Mouse (Mus musculus) layer of hippocampus, adult 18-20 months (tissue): ENCODE measurements at regions not wholly inside any gene's neighbourhood (a gene's known extent, or its start where the extent isn't known, plus 50 kb on each side); places are given as distances from the start of the nearest gene placed in this dataset.
"Not testable (repeated sequence)": the region's sequence is repeated elsewhere in the genome, so short reads cannot be mapped to it uniquely, and the experiment has no call there.

Experiments used
- DNase-seq, 2 experiments: peaks; one replicate each; pipeline ENCODE4 v3.0.0; 2022; ENCODE audit warnings: low spot score in 2 of 2

DNA sequence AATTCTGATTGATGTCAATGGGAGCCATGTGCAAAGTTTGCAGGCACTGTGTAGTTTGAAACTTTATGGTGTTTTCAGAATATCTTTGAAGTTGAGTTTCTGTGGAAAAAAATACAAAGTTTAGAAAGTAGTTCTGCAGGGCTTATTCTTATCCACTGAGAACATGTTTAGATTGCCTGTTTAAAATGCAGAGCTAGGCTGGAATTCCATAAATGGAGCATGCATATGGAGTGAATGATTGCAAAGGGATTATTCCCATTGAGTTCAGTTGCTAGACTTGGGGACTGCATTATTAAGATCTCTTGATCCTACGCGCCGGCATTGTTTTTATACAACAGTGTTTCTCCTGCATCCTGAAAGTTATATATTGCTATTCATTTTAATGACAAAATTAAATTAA lies 397.8 kb upstream of the Gm21833 start:
- no peak for DNase-seq

DNA sequence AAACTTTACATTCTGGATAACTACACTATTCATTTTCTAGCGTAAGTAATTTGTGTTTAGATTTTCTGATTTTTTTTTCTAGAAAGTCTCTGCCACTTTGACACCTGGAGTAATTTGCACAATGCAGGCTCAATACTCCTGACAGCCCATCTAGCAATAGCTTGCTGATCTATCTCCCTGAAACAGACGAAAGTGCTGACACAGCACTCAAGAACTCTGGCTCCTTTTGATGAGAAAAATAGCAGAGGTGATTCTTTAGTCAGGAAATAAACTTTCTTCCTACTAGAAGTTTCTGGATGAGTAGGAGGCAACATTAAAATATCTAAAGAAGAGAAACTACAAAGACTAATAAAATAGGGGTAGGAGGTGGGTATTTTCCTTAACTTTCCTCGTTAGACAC lies 397.1 kb upstream of the Gm21833 start:
- no peak for DNase-seq

DNA sequence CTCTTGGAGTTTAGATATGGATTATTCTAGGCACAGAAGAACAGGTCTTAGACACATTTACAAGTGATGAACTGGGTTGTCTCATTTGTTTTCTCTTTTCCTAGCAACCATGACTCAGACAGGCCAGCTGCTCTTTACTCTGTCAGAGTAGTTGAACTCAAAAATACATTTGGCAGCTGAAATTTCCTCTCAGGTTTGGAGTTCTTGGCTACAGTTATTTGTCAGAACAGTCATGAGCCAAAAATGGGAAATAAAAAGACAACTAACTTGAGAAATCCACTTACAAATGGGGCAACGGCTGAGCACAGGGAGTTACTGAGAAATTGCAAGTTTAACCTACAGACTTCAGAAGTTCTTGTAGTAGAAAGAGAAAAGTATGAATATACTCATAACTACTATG lies 396.4 kb upstream of the Gm21833 start:
- DNase-seq = peak; percentile 37 to 84

DNA sequence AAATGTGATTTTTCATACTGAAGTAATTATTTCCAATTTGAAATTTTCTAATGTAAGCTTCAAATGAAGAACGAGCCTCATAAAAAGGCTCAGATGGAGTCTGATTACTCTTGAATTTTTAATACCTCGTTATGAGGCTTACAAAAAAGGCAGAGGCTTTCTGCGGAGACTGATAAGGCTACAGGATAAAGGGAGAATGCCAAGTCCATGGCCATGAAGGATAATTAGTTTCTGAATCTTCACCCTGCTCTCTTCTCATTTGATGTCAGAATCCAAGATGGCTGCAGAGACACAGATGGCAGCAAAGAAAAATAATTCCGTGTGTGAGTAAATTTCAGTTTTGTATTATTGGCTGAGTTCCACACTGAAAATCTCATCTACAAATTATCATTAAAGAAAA lies 367.3 kb upstream of the Gm21833 start:
- no peak for DNase-seq

DNA sequence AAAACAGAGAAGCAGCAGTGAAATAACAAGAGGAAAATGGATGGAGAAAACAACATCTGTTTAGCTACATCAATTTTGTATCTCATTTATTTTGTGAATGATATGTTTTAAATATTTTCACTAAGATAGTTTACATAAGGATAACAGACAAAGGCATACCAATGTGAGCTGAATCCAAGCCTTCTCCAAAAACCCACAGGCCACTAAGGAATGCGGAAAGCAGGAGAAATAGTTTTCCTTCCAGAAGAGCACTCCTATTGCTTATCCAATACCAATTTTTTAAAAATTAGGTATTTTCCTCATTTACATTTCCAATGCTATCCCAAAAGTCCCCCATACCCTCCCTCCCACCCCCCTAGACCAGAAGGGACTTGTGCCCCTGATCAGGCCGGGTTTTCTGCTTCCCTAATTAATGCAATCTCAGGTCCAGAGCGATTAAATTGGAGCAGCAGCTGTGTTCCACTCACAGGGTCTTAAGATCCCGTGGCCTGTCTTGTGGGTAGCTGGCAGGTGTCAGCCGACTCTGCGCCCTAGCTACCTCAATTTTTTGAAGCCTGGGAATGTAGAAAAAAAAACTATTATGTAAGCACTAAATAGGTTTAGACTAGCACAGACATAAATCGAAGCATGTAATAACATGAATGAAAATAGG lies 357.3 kb upstream of the Gm21833 start:
- DNase-seq = no peak

DNA sequence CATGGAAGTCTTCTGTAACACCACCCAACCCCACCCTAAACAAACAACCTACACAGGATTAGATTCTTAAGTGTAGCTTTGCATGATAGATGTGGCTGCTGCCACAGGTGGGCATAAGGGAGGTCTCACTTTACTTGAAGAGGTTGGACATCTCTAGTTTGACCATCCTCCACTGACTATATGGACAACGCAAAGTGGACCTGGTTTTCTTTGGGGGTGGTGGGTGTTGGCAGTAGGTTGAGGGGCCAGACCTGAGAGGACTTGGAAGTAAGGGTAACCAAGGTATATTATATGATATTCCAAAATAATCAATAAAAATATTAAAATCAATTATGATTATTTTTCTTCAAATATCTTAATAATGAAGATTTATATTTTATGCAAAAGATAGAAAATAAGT lies 307.8 kb upstream of the Gm21833 start:
- DNase-seq = no peak

DNA sequence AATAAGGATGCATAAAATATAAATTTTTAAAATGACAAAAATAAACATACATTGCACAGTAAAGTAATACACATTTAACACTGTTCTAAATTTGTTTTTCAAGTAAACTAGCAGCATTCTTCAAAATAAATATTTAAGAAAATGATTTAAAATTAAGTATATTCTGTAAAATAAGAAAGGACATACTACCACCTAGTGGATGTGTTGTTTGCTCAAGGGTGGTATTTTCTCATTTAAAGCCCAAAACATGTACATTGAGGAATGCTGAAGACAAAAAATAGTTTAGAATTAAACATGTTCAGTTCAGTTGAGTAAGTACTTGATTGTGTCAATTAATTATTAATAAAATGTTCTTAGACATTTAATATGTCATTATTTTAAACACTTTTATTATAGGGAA lies 306.6 kb upstream of the Gm21833 start:
- no peak for DNase-seq

DNA sequence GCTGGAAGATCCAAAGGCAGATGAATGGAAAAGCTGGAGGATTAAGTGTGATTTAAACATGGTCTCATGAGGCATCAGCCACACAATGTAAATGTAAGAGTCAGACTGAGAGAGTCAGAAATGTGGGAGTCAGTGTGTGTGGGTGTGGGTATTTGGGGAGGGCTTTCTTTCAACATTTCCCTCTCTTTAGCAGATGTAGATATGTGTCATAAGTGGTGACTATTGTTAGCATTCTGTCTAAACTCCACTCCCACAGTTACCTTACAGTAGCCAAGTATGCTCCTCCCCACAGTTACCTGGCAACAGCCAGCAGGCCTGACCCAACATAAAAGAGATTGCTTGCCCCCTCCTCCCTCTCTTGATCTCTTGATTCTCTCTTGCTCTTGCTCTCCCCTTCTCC lies 263.8 kb upstream of the Gm21833 start:
- peak in 1 of 2 experiments; percentile 20 for DNase-seq

GRCm38 (mm10) chr16:82596461-82596860 lies 231.7 kb upstream of the Gm21833 start:
- not testable (repeated sequence) for DNase-seq

- DNase-seq = no peak
Observed at GRCm38 (mm10) chr16:82602038-82602437, 226.1 kb upstream of the Gm21833 start.
